Mouse (Mus musculus) testis, adult 2 months (tissue): ENCODE results near the gene Slmap. TPM values are rescaled to one million over a fixed set of nuclear protein-coding genes. Genes with fewer than 3 reads are reported as not detected.

Experiments used
- H3K27ac ChIP-seq: fragments of 200-500 bp; 2 replicates; pipeline ENCODE4 v1.5.1; 2012; ENCODE audit warnings: low read depth, low read length; ENCODE audit not compliant: control insufficient read depth, insufficient read depth
- H3K27me3 ChIP-seq: fragments of 200-500 bp; 2 replicates; pipeline ENCODE4 v1.6.1; 2012; ENCODE audit warnings: mild to moderate bottlenecking, low read length, moderate library complexity; ENCODE audit not compliant: control insufficient read depth, insufficient read depth
- H3K36me3 ChIP-seq: fragments of 200-500 bp; 2 replicates; pipeline ENCODE4 v1.6.1; 2012; ENCODE audit warnings: mild to moderate bottlenecking, low read length; ENCODE audit not compliant: control insufficient read depth, insufficient read depth
- H3K4me1 ChIP-seq: fragments of 200-500 bp; 2 replicates; pipeline ENCODE4 v1.6.1; 2012; ENCODE audit warnings: low read length; ENCODE audit not compliant: control insufficient read depth, insufficient read depth
- H3K4me3 ChIP-seq: fragments of 200-500 bp; 2 replicates; pipeline ENCODE4 v1.5.1; 2012; ENCODE audit warnings: low read depth, mild to moderate bottlenecking, low read length, moderate library complexity, mixed read lengths; ENCODE audit not compliant: control insufficient read depth
- CTCF ChIP-seq: fragments of 200-500 bp; IDR thresholded peaks from 2 replicates; pipeline ENCODE4 v1.5.1; 2012; ENCODE audit warnings: low read depth, mild to moderate bottlenecking, inconsistent platforms, low read length, moderate library complexity; ENCODE audit not compliant: control insufficient read depth, insufficient read depth, insufficient replicate concordance
- POLR2A ChIP-seq: fragments of 200-500 bp; IDR thresholded peaks from 2 replicates; pipeline ENCODE4 v1.6.1; 2012; ENCODE audit warnings: low read depth, mild to moderate bottlenecking, inconsistent platforms, low read length, moderate library complexity; ENCODE audit not compliant: control insufficient read depth
- polyA plus RNA-seq: library from polyadenylated mRNA; depleted of rRNA; stranded (reverse); fragments of >200 nt; gene quantifications from 2 replicates; pipeline ENCODE4 v1.2.3, GENCODE M21; 2012

Slmap gene
- polyA plus RNA-seq, 1 experiment = 21.9 TPM

DNA sequence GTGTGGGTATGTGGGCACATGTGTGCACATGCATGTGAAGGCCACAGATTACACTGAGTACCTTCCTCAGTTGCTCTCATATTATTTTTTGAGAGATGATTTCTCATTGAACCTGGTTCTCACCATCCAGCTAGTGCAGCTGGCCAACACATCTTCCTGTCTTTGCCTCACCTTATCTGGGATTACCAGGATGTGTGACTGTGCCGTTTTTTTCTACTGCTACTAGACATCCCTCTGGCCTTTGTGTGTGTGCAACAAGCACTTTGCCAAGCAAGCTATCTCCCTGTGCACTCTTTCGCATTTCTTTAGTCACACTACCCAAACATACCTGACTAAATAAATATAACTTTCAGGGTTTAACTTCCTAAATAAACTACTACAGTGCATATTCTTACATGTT is 87.5 kb downstream of the Slmap start:
- Histone ChIP-seq H3K4me3 (no peak overlapping the region), H3K27me3 (no peaks in the 10 kb centered on the region), H3K4me1 (no peaks in the 10 kb centered on the region), H3K36me3 (no peaks in the 10 kb centered on the region; the same call in 1 of the 2 replicates), H3K27ac (no peak overlapping the region)
- TF ChIP-seq CTCF = no peak
- TF ChIP-seq POLR2A = no peak

- no peak overlapping the region for H3K27ac ChIP-seq
- H3K27me3 ChIP-seq = no peaks in the 10 kb centered on the region
- no peaks in the 10 kb centered on the region for H3K4me1 ChIP-seq
- no peaks in the 10 kb centered on the region; the same call in 1 of the 2 replicates for H3K36me3 ChIP-seq
- H3K4me3 ChIP-seq = no peak overlapping the region
- TF ChIP-seq POLR2A = no peak
- TF ChIP-seq CTCF = no peak
Measured at GRCm38 (mm10) chr14:26446538-26446937, 88.2 kb downstream of the Slmap start.

DNA sequence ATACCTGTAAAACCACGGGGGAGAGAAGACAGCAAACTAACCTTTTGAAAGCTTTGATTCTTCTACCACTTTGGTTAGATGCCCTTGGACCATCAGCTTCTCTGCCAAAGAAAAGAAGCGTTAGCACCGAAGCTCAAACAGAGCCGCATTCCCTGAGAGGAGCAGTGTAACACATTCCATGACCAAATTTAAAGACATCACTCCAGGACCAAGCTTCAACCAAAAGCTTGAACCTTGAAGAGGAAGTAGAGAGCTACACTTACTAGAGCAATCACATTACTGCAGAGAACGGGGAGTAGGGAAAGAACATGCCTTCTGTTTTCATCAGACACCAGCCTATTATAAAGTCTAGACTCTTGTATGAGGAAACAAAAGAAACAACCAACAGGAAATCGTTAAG is 92.2 kb downstream of the Slmap start:
- Histone ChIP-seq H3K4me3 (no peak overlapping the region; the same call in 1 of the 2 replicates), H3K36me3 (no peaks in the 10 kb centered on the region), H3K27ac (peak overlapping the region; percentile 74), H3K27me3 (no peaks in the 10 kb centered on the region), H3K4me1 (no peaks in the 10 kb centered on the region)
- no peak for TF ChIP-seq POLR2A
- TF ChIP-seq CTCF = no peak

GRCm38 (mm10) chr14:26441041-26441812 is 93.5 kb downstream of the Slmap start:
- Histone ChIP-seq H3K4me1 (no peaks in the 10 kb centered on the region), H3K27me3 (no peaks in the 10 kb centered on the region), H3K36me3 (no peaks in the 10 kb centered on the region), H3K4me3 (no peak overlapping the region), H3K27ac (peak overlapping the region; percentile 36; the same call in 1 of the 2 replicates)
- TF ChIP-seq CTCF (no peak), POLR2A (no peak)

- Histone ChIP-seq H3K4me1 (no peaks in the 10 kb centered on the region), H3K4me3 (no peak overlapping the region), H3K27ac (no peak overlapping the region), H3K36me3 (no peaks in the 10 kb centered on the region), H3K27me3 (no peaks in the 10 kb centered on the region)
- TF ChIP-seq POLR2A (no peak), CTCF (no peak)
Measured at GRCm38 (mm10) chr14:26439996-26440395, 94.7 kb downstream of the Slmap start.

- H3K4me1 ChIP-seq = no peaks in the 10 kb centered on the region
- TF ChIP-seq POLR2A (no peak), CTCF (no peak)
- no peaks in the 10 kb centered on the region for H3K27me3 ChIP-seq
- no peak overlapping the region for H3K4me3 ChIP-seq
- H3K36me3 ChIP-seq = no peaks in the 10 kb centered on the region; the same call in 1 of the 2 replicates
- no peak overlapping the region for H3K27ac ChIP-seq
Measured at GRCm38 (mm10) chr14:26437771-26438170, 97.0 kb downstream of the Slmap start.

GRCm38 (mm10) chr14:26436304-26436703 is 98.4 kb downstream of the Slmap start:
- TF ChIP-seq CTCF = no peak
- TF ChIP-seq POLR2A = no peak
- Histone ChIP-seq H3K4me1 (no peaks in the 10 kb centered on the region), H3K27ac (no peak overlapping the region), H3K27me3 (no peaks in the 10 kb centered on the region), H3K4me3 (no peak overlapping the region), H3K36me3 (no peaks in the 10 kb centered on the region; the same call in 1 of the 2 replicates)

DNA sequence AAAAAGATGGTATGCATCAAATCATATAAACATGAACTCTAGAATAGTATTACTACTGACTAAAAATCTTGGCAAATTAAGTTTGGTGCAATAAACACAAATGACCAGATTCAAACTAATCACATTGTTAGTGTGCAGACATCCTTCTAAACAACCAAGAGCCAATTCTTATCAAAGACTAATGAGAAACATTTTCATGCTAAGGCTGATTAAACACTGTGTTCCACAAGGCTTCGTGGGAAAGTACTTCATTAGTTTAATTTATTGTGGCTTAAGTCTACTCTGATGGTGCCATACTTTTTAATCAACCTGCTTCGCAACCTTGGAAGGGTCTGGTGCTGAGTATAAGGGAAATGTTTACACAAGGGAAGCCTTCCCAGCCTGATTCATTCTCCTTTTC is 102.4 kb downstream of the Slmap start:
- H3K4me3 ChIP-seq = no peak overlapping the region
- no peaks in the 10 kb centered on the region for H3K4me1 ChIP-seq
- TF ChIP-seq POLR2A (no peak), CTCF (no peak)
- H3K27ac ChIP-seq = no peak overlapping the region
- no peaks in the 10 kb centered on the region for H3K27me3 ChIP-seq
- peaks cover 4% of the 10 kb centered on the region for H3K36me3 ChIP-seq
